Mouse (Mus musculus) frontal cortex, postnatal 10 days (tissue): ENCODE data around the gene Cd300c.
"Not testable (repeated sequence)": the region's sequence is repeated elsewhere in the genome, so short reads cannot be mapped to it uniquely, and the experiment has no call there.

Source experiments
- DNase-seq, 2 experiments: peaks; one replicate each; pipeline ENCODE4 v3.0.0; 2022; ENCODE audit warnings: low spot score in 2 of 2, mixed read lengths in 1 of 2

Gene Cd300c

GRCm38 (mm10) chr11:114968752-114969207, at the start of gene Cd300c:
TSS of gene Cd300c (minus strand) at chr11:114969157.
- no peak for DNase-seq

- DNase-seq, result not testable (repeated sequence)
These were observed 47.1 kb upstream of the Cd300c start, which contains the start of gene Cd300ld2 for GRCm38 (mm10) chr11:115016093-115016492. TSS of gene Cd300ld2 (minus strand) at chr11:115016193.

DNA sequence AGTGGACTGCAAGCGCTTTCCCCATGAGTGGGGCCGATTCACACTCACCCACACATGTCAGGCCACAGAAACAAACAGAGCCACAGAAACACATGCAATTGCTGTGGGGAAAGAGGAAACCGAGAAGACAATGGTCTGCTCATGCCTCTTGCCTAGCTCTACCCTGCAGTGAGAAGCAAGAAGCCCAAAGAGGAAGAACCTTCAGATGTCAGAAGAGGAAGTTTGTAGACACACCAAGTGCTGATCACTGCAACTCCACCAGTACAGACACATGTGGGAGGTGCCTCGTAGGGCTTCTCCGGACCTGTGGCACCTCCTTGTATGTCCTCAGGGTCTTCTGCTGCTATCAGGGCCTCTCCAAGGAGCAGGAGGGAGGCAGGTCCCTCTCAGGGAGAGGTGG, 35.1 kb upstream of the Cd300c start:
- DNase-seq, result no peak

GRCm38 (mm10) chr11:115001474-115002040, 32.6 kb upstream of the Cd300c start, which contains the start of gene Cd300c2:
TSS of gene Cd300c2 (minus strand) at chr11:115001880.
- DNase-seq, result no peak

- no peak for DNase-seq
These were observed 20.8 kb upstream of the Cd300c start, which contains the start of gene Cd300ld for GRCm38 (mm10) chr11:114989793-114990192. TSS of gene Cd300ld (minus strand) at chr11:114989922.

DNA sequence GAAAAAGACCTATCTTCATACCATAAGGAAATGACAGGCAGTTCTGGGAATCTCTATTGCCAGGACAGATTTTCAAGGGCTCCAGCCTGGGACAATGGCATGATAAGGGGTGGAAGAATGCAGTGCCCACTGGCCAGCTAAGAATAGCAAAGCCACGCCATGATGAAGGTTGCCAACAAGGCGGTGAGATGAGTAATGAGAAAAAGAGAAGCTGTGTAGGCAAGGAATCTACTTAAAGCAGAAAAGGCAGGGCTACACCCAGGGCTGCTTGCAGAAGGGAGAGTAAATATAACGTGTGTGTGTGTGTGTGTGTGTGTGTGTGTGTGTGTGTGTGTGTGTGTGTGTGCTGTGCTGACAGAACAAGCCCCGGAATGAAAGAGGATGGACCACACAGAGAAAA, 12.9 kb upstream of the Cd300c start:
- DNase-seq, result no peak

- no peak for DNase-seq
These were observed 3.8 kb upstream of the Cd300c start for GRCm38 (mm10) chr11:114972726-114973125.

DNA sequence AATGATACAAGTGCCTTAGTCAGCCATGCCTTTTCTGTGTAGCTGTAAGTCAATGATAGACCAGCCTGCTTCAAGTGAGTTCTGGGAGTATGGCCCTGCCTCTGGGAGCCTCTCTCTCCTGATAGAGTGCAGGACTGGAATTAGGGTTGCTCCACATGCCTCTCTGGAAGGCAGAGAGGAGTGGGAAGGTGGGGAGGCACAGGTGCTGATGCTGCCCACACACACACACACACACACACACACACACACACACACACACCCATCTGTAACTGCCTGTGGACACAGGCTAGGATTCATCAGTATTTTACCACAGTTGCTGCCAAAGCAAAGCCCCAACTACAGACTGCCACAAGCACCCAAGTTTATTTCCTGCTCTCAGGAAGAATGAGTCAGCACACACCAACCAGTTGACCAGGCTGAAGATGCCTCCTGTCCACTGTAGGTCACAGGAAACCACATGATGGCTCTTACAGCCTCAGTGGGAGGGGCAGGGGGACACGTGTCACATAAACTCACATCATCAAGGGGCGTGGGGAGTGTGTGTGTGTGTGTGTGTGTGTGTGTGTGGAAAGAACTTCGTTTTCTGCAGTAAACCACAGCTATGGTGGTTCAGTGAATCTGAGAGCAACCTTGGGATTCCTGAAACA, 3.7 kb downstream of the Cd300c start:
- DNase-seq, result no peak

GRCm38 (mm10) chr11:114960369-114960768, 8.6 kb downstream of the Cd300c start:
- DNase-seq, result no peak

- no peak for DNase-seq
These were observed 34.8 kb downstream of the Cd300c start, which contains the start of gene Cd300lb for GRCm38 (mm10) chr11:114934144-114934543. TSS of gene Cd300lb (minus strand) at chr11:114934386.

DNA sequence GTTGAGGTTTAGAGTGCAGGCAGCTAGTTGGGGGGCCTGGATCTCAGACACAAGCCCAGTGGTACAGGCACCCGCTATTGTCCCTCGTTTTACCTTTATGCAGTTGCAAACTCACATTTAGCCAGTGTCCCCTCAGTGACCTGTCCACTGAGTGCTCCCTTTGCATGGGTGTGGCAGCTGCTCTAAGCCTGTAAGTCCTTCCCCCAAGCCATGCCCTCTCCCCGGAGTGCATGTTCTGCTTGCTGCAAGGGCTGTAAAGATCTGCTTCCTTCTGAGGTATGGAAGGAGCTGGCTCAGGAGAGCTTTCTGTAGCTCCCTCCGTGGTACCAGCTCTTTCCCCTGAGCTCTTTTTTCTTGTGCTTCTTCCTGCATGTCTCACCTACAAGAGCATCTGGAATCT, 35.4 kb downstream of the Cd300c start:
- no peak for DNase-seq

DNA sequence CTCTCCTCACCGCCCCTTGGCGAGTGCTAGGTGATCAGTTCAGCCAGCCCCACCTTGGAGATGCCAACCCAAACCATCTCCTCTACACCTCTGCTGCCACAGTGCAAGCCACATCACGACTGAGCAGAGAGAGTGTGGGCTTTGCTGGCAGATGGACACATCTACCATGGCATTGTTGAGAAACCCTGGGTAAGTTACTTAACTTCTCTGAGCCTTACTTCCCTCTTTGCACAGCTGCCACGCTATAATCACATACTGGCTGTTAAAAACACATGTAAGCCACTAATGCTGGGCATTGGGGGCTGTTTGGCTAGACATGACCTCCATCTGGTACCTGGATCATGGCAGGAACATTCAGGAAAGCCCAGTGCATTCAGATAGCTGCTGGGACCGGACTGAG, 37.9 kb downstream of the Cd300c start:
- no peak for DNase-seq

- no peak for DNase-seq
These were observed 39.4 kb downstream of the Cd300c start for GRCm38 (mm10) chr11:114929581-114929980.

DNA sequence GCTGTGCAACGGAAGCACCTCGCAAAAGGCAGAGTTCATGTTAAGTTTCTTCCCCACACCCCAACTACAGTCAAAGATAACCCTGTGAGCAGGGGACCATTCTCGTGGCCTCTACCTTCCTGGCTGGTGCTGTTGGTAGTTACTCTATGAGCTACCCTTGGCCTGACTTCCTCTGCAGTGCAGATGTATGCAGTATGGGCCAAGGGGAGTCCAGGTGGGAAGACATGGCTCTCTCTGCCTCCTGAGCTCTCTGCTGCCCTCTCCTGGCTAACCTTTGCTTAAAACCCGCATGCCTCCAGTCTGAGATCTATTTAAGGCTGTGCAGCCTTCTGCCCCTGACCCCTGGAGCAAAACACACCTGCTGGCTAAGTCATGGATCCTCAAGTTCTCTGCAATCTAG, 45.0 kb downstream of the Cd300c start:
- no peak for DNase-seq

DNA sequence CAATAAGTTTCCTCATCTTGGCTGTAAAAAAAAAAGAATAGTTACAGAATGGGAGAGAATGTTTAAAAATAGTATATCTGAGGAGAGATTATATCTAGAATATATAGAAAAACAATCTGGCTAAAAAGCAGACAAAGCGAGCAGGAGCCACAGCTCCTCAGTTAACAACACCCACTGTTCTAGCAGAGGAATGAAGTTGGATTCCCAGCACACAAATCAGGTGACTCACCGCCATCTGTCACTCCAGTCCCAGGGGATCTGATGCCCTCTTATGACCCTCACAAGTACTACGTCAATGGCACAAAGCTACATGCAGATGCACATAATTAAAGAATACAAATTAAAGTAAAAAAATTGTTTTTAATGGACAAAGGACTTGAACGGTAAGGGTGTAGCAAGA, 46.5 kb downstream of the Cd300c start:
- no peak for DNase-seq

DNA sequence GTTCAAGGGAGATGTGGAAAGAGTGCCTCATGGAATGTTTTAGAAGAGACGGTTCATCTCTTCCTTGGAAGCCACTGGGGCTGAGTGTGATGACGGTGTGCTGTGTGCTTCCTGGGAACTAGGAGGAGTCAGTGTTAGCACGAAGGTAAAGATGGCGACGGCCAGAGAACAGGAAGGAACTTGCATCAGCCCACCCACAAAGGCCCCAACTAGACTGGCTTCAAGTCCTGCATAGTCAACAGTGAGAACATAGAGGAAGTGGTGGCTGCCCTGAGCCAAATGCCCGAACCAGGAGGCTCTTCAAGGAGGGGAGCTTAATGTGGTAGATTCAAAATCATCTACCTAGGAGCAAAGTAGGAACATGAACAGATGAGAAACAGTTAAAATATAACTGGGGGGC, 51.8 kb downstream of the Cd300c start:
- DNase-seq, result no peak

GRCm38 (mm10) chr11:114914978-114915377, 54.0 kb downstream of the Cd300c start:
- DNase-seq, result no peak

DNA sequence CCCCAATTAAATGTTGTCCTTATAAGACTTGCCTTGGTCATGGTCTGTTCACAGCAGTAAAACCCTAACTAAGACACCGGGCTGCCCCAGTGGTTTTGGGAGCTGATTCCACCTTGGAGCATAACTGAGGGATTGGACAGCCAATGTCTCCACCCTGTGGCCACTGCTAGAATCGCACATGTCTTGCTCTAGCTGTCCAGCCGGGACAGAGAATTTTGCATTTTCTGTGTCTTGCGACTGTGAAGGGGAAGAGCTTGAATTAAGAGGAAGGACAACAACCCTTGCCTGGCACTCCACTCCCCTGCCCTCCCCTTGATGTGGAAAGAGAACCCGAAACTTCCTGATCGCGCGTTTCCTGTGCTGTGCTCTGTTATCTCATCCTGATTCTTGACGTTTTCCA, 56.1 kb downstream of the Cd300c start:
- peak; percentile 40 to 81 for DNase-seq

GRCm38 (mm10) chr11:114909538-114909937, 59.4 kb downstream of the Cd300c start:
- not testable (repeated sequence) for DNase-seq

DNA sequence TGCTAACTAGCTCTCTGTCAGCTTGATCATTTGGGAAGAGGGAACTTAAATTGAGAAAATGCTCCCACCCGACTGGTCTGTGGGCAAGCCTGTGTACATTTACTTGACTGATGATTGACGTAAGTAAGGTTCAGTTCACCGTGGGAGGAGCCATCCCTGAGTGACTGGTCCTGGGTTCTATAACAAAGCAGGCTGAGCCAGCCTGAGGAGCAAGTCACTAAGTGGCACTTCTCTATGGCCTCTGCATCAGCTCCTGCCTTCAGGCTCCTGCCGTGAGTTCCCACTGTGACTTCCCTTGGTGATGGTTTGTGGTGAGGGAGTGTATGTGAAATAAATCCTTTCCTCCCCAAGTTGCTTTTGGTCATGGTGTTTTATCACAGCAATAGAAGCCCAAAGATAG, 60.9 kb downstream of the Cd300c start:
- no peak for DNase-seq

DNA sequence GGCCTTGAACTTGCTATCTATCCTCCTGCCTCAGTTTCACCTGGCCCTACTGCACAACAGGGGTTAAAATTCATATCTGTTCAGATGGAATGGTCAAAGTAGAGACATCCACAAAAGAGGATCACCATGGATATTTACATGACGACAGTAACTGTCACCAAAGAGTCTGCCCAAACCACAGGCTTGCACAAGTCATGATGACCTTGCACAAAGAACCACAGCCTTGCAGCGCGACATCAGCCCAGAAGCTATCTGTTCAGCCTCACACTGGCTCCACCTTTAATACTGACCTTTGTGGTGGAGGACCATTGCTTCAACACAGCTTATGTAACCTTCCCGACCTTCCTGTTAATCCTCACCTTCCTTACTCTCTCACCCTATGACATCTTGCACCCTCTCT, 61.4 kb downstream of the Cd300c start:
- no peak for DNase-seq
